Mouse (Mus musculus) CH12.LX (cell line): ENCODE measurements around the gene Scand1. TPM values are rescaled to one million over a fixed set of nuclear protein-coding genes. Genes with fewer than 3 reads are reported as not detected.

ENCODE experiments used
- DNase-seq: peaks from one replicate; pipeline ENCODE4 v3.0.0-alpha.2; 2013; ENCODE audit errors: extremely low read depth
- H3K27ac ChIP-seq: 2 replicates; pipeline ENCODE4 v1.5.1; 2012; ENCODE audit warnings: low read depth, mild to moderate bottlenecking, control low read depth, moderate library complexity; ENCODE audit not compliant: insufficient read depth
- H3K27me3 ChIP-seq: replicated peaks from 2 replicates; pipeline ENCODE3; 2012; ENCODE audit warnings: inconsistent platforms
- H3K36me3 ChIP-seq, 2 experiments: replicated peaks in 1 of 2; 2 replicates each; pipeline versions ENCODE3 to v1.6.1; 2012; ENCODE audit warnings: inconsistent platforms in 1 of 2, low read length in 1 of 2, mild to moderate bottlenecking in 1 of 2, mixed read lengths in 1 of 2, moderate library complexity in 1 of 2; ENCODE audit not compliant: control insufficient read depth in 1 of 2, insufficient read depth in 1 of 2
- H3K4me1 ChIP-seq, 2 experiments: 2 replicates each; pipeline ENCODE4 v1.6.1; 2012; ENCODE audit warnings: inconsistent platforms in 1 of 2, moderate library complexity in 1 of 2; ENCODE audit not compliant: insufficient read depth in 2 of 2, control insufficient read depth in 1 of 2
- H3K4me2 ChIP-seq: 2 replicates; pipeline ENCODE4 v1.6.1; 2012; ENCODE audit warnings: low read depth, mild to moderate bottlenecking, control low read depth; ENCODE audit not compliant: poor library complexity, insufficient read depth, severe bottlenecking
- H3K4me3 ChIP-seq, 3 experiments: fragments of 150-350 bp in 1 of 3; sonication (generic) in 1 of 3; replicated peaks in 1 of 3; 2 replicates each; pipeline versions ENCODE3 to v1.5.1; 2011 to 2012; ENCODE audit warnings: low read depth in 2 of 3, low read length in 2 of 3, mild to moderate bottlenecking in 2 of 3, moderate library complexity in 2 of 3, control low read depth in 1 of 3, improper control_type of control experiment in 1 of 3, inconsistent platforms in 1 of 3, mixed read lengths in 1 of 3; ENCODE audit not compliant: poor library complexity in 1 of 3
- H3K79me2 ChIP-seq: replicated peaks from 2 replicates; pipeline ENCODE4 v1.6.1; 2012; ENCODE audit warnings: mild to moderate bottlenecking, moderate library complexity; ENCODE audit not compliant: control insufficient read depth, poor library complexity, insufficient read depth, severe bottlenecking; ENCODE audit errors: extremely low read depth
- H3K9ac ChIP-seq: 2 replicates; pipeline ENCODE4 v1.6.1; 2012; ENCODE audit warnings: low read depth, mild to moderate bottlenecking, control low read depth, moderate library complexity; ENCODE audit not compliant: insufficient read depth
- H3K9me3 ChIP-seq: replicated peaks from 2 replicates; pipeline ENCODE3; 2012; ENCODE audit warnings: low read length, inconsistent platforms, mixed read lengths
- BHLHE40 ChIP-seq: IDR thresholded peaks from 2 replicates; pipeline ENCODE4 v1.6.1; 2011; ENCODE audit warnings: mild to moderate bottlenecking, low read depth, low read length, improper control_type of control experiment
- CHD1 ChIP-seq: IDR thresholded peaks from 2 replicates; pipeline ENCODE4 v1.6.1; 2012; ENCODE audit warnings: low read depth, low read length, improper control_type of control experiment, inconsistent platforms
- ELF1 ChIP-seq: IDR thresholded peaks from 2 replicates; pipeline ENCODE4 v1.6.1; 2014; ENCODE audit warnings: low read depth, mild to moderate bottlenecking, inconsistent platforms, low read length, improper control_type of control experiment
- GABPA ChIP-seq: IDR thresholded peaks from 2 replicates; pipeline ENCODE4 v1.6.1; 2012; ENCODE audit warnings: low read depth, low read length, improper control_type of control experiment, inconsistent platforms; ENCODE audit not compliant: insufficient replicate concordance
- JUN ChIP-seq: IDR thresholded peaks from 2 replicates; pipeline ENCODE4 v1.6.1; 2011; ENCODE audit warnings: low read depth, mild to moderate bottlenecking, low read length, improper control_type of control experiment, moderate library complexity; ENCODE audit not compliant: insufficient read depth
- JUND ChIP-seq: conservative IDR thresholded peaks from 2 replicates; pipeline ENCODE4 v1.6.1; 2011; ENCODE audit warnings: low read depth, low read length, improper control_type of control experiment
- KAT2A ChIP-seq: IDR thresholded peaks from 2 replicates; pipeline ENCODE4 v1.6.1; 2012; ENCODE audit warnings: low read length, improper control_type of control experiment, inconsistent platforms; ENCODE audit not compliant: insufficient replicate concordance
- MAZ ChIP-seq: IDR thresholded peaks from 2 replicates; pipeline ENCODE4 v1.6.1; 2012; ENCODE audit warnings: low read depth, mild to moderate bottlenecking, inconsistent platforms, low read length, improper control_type of control experiment, moderate library complexity
- MEF2A ChIP-seq: IDR thresholded peaks from 2 replicates; pipeline ENCODE4 v1.6.1; 2014; ENCODE audit warnings: low read depth, mild to moderate bottlenecking, inconsistent platforms, low read length, improper control_type of control experiment, borderline replicate concordance
- MXI1 ChIP-seq: IDR thresholded peaks from 2 replicates; pipeline ENCODE4 v1.6.1; 2011; ENCODE audit warnings: mild to moderate bottlenecking, low read depth, low read length, improper control_type of control experiment
- NELFE ChIP-seq: IDR thresholded peaks from 2 replicates; pipeline ENCODE4 v1.6.1; 2011; ENCODE audit warnings: low read depth, low read length, improper control_type of control experiment
- PAX5 ChIP-seq: IDR thresholded peaks from 2 replicates; pipeline ENCODE4 v1.6.1; 2012; ENCODE audit warnings: low read length, inconsistent platforms, mixed read lengths
- POLR2A ChIP-seq: IDR thresholded peaks from 2 replicates; pipeline ENCODE4 v1.6.1; 2011; ENCODE audit warnings: low read depth, mild to moderate bottlenecking, improper control_type of control experiment, low read length
- POLR2AphosphoS2 ChIP-seq: IDR thresholded peaks from 2 replicates; pipeline ENCODE4 v1.6.1; 2011; ENCODE audit warnings: low read depth, low read length, improper control_type of control experiment
- RAD21 ChIP-seq: IDR thresholded peaks from 2 replicates; pipeline ENCODE4 v1.6.1; 2011; ENCODE audit warnings: low read depth, mild to moderate bottlenecking, low read length, improper control_type of control experiment, moderate library complexity
- RCOR1 ChIP-seq: conservative IDR thresholded peaks from 2 replicates; pipeline ENCODE4 v1.6.1; 2012; ENCODE audit warnings: low read depth, mild to moderate bottlenecking, inconsistent platforms, low read length, improper control_type of control experiment
- SMC3 ChIP-seq: IDR thresholded peaks from 2 replicates; pipeline ENCODE4 v1.6.1; 2011; ENCODE audit warnings: low read depth, low read length, improper control_type of control experiment
- UBTF ChIP-seq: IDR thresholded peaks from 2 replicates; pipeline ENCODE4 v1.6.1; 2012; ENCODE audit warnings: low read depth, mild to moderate bottlenecking, inconsistent platforms, low read length, improper control_type of control experiment, moderate library complexity
- USF2 ChIP-seq: conservative IDR thresholded peaks from 2 replicates; pipeline ENCODE4 v1.6.1; 2011; ENCODE audit warnings: low read depth, low read length, improper control_type of control experiment
- ZMIZ1 ChIP-seq: IDR thresholded peaks from 2 replicates; pipeline ENCODE4 v1.6.1; 2012; ENCODE audit warnings: low read depth, mild to moderate bottlenecking, inconsistent platforms, low read length, improper control_type of control experiment
- ZNF384 ChIP-seq: IDR thresholded peaks from 2 replicates; pipeline ENCODE4 v1.6.1; 2012; ENCODE audit warnings: low read depth, low read length, improper control_type of control experiment, inconsistent platforms
- dilution Hi-C: fragments of 300-500 bp; cut with MboI; formaldehyde crosslinking; loops from 2 replicates; pipeline ENCODE4 v1.14.3; 2020; ENCODE audit warnings: low sequenced_read_pairs; ENCODE audit not compliant: extremely low pct_unique_long_range_greater_than_20kb, extremely low pct_ligation_motif_present
- in situ Hi-C: fragments of 300-500 bp; cut with MboI; formaldehyde crosslinking; loops from 3 replicates; pipeline ENCODE4 v1.14.3; 2019; ENCODE audit warnings: low sequenced_read_pairs, low pct_ligation_motif_present, low pct_unique_long_range_greater_than_20kb, mixed read lengths
- polyA plus RNA-seq: library from polyadenylated mRNA; unstranded; fragments of >175 nt; gene quantifications from 2 replicates; pipeline ENCODE4 v1.2.1, GENCODE M21; 2012; ENCODE audit warnings: low read depth; ENCODE audit not compliant: insufficient read length
- total RNA-seq, 2 experiments: library from RNA; depleted of rRNA; stranded (reverse); fragments of 300-350 nt in 1 of 2; fragments of >200 nt in 1 of 2; gene quantifications; 2 replicates each; pipeline ENCODE4 v1.2.3; 2012 to 2014

Gene Scand1
- total and polyA plus RNA-seq, 3 experiments: 48.5 to 86.6 (median 72.6) TPM

- TF ChIP-seq NELFE: no peak
- TF ChIP-seq, all 38 proteins: peak for 0
These were observed 2.0 kb downstream of the Scand1 start (continued) for GRCm38 (mm10) chr2:156310455-156310854.

- H3K4me2 ChIP-seq: no peak overlapping the region
- dilution Hi-C loops (no loop called here), in situ Hi-C loops (no loop called here)
- DNase-seq: no peak
- peaks cover 3 to 23% of the 10 kb centered on the region in 2 experiments; a peak in 2 of 4 replicates for H3K4me1 ChIP-seq
- peaks cover 3% of the 10 kb centered on the region for H3K79me2 ChIP-seq
- TF ChIP-seq JUN: no peak
- no peak for TF ChIP-seq RCOR1
- TF ChIP-seq CHD1: no peak
- no peak for TF ChIP-seq KAT2A
- no peak for TF ChIP-seq JUND
- no peak for TF ChIP-seq ZNF384
- no peak for TF ChIP-seq PAX5
- TF ChIP-seq ZMIZ1: no peak
- no peak for TF ChIP-seq MXI1
- no peak for TF ChIP-seq USF2
- no peak for TF ChIP-seq UBTF
- no peak for TF ChIP-seq POLR2AphosphoS2
- no peak for TF ChIP-seq ELF1
- TF ChIP-seq MAZ: no peak
- TF ChIP-seq GABPA: no peak
- TF ChIP-seq SMC3: no peak
- TF ChIP-seq RAD21: no peak
- TF ChIP-seq BHLHE40: no peak
- no peak for TF ChIP-seq POLR2A
- no peak for TF ChIP-seq MEF2A
- no peak overlapping the region for H3K4me3 ChIP-seq
- peaks cover 6% of the 10 kb centered on the region for H3K9me3 ChIP-seq
- no peaks in the 10 kb centered on the region for H3K27me3 ChIP-seq
- no peak overlapping the region for H3K27ac ChIP-seq
- no peak overlapping the region for H3K9ac ChIP-seq
- H3K36me3 ChIP-seq: peaks cover 7 to 38% of the 10 kb centered on the region in 2 experiments
These were observed 2.6 kb downstream of the Scand1 start for GRCm38 (mm10) chr2:156309948-156310347.
